Mouse (Mus musculus): Measurements from ENCODE around the gene Vsig2. TPM values are rescaled to one million over a fixed set of nuclear protein-coding genes. Genes with fewer than 3 reads are reported as not detected.

The Vsig2 gene
- not detected for polyA plus RNA-seq (2017; shearing (Covaris generic))

GRCm38 (mm10) chr9:37539170-37540025 lies at the start of gene Vsig2:
Gene Vsig2, plus strand, starts transcription at chr9:37539255.

GRCm38 (mm10) chr9:37527396-37528224 lies 11.4 kb upstream of the Vsig2 start, which contains the start of gene Esam:
Gene Esam, plus strand, starts transcription at chr9:37528078.

GRCm38 (mm10) chr9:37552536-37553293 lies 13.7 kb downstream of the Vsig2 start, which contains the start of gene Nrgn:
Gene Nrgn, minus strand, starts transcription at chr9:37552904.

GRCm38 (mm10) chr9:37554838-37555748 lies 16.0 kb downstream of the Vsig2 start, which contains the start of gene Siae:
Gene Siae, plus strand, starts transcription at chr9:37555698.

Other genes with a start within 250 kb of the Vsig2 start
- 6.2 TPM for gene Ccdc15, start 190.8 kb upstream of the Vsig2 start, polyA plus RNA-seq (2017; shearing (Covaris generic))
- not detected for gene Hepacam, start 171.9 kb upstream of the Vsig2 start, polyA plus RNA-seq (2017; shearing (Covaris generic))
- gene Robo4, start 137.4 kb upstream of the Vsig2 start, polyA plus RNA-seq (2017; shearing (Covaris generic)), result not detected
- not detected for gene Robo3, start 106.0 kb upstream of the Vsig2 start, polyA plus RNA-seq (2017; shearing (Covaris generic))
- gene Msantd2, start 49.9 kb upstream of the Vsig2 start, polyA plus RNA-seq (2017; shearing (Covaris generic)), result 40.0 TPM
- gene Esam, start 11.2 kb upstream of the Vsig2 start, polyA plus RNA-seq (2017; shearing (Covaris generic)), result not detected
- gene Nrgn, start 13.6 kb downstream of the Vsig2 start, polyA plus RNA-seq (2017; shearing (Covaris generic)), result 1.8 TPM
- gene Siae, start 16.4 kb downstream of the Vsig2 start, polyA plus RNA-seq (2017; shearing (Covaris generic)), result 11.9 TPM
- 0.95 TPM for gene Spa17, start 74.5 kb downstream of the Vsig2 start, polyA plus RNA-seq (2017; shearing (Covaris generic))
- 127 TPM for gene Tbrg1, start 118.1 kb downstream of the Vsig2 start, polyA plus RNA-seq (2017; shearing (Covaris generic))
- not detected for gene Panx3, start 130.0 kb downstream of the Vsig2 start, polyA plus RNA-seq (2017; shearing (Covaris generic))
- gene Olfr160, start 177.0 kb downstream of the Vsig2 start, polyA plus RNA-seq (2017; shearing (Covaris generic)), result 0.17 TPM
- not detected for gene Olfr874, start 205.9 kb downstream of the Vsig2 start, polyA plus RNA-seq (2017; shearing (Covaris generic))
- gene Olfr875, start 232.6 kb downstream of the Vsig2 start, polyA plus RNA-seq (2017; shearing (Covaris generic)), result not detected